Mouse (Mus musculus) MEL (cell line): ENCODE results near the gene H2al2a.

ENCODE experiments used
- CHD1 ChIP-seq: IDR thresholded peaks from 2 replicates; pipeline ENCODE4 v1.6.1; 2012; ENCODE audit warnings: low read depth, mild to moderate bottlenecking, inconsistent platforms, low read length, improper control_type of control experiment
- CTCF ChIP-seq, 3 experiments: IDR thresholded peaks in 2 of 3; conservative IDR thresholded peaks in 1 of 3; 2 replicates each; pipeline ENCODE4 v1.5.1; 2011 to 2012; ENCODE audit warnings: low read length in 3 of 3, low read depth in 2 of 3, mild to moderate bottlenecking in 2 of 3, improper control_type of control experiment in 1 of 3, inconsistent platforms in 1 of 3, mixed read lengths in 1 of 3, moderate library complexity in 1 of 3; ENCODE audit not compliant: control insufficient read depth in 1 of 3, insufficient read depth in 1 of 3, poor library complexity in 1 of 3, severe bottlenecking in 1 of 3
- E2F4 ChIP-seq: IDR thresholded peaks from 2 replicates; pipeline ENCODE4 v1.6.1; 2011; ENCODE audit warnings: low read depth, low read length, improper control_type of control experiment, borderline replicate concordance
- EP300 ChIP-seq, 2 experiments: IDR thresholded peaks; 2 replicates each; pipeline ENCODE4 v1.6.1; 2011; ENCODE audit warnings: improper control_type of control experiment in 2 of 2, low read length in 2 of 2, low read depth in 1 of 2, mild to moderate bottlenecking in 1 of 2
- GABPA ChIP-seq: IDR thresholded peaks from 2 replicates; pipeline ENCODE4 v1.6.1; 2012; ENCODE audit warnings: low read depth, mild to moderate bottlenecking, inconsistent platforms, low read length, improper control_type of control experiment, moderate library complexity
- MAX ChIP-seq: IDR thresholded peaks from 2 replicates; pipeline ENCODE4 v1.6.1; 2011; ENCODE audit warnings: low read length, improper control_type of control experiment
- MEF2A ChIP-seq: IDR thresholded peaks from 2 replicates; pipeline ENCODE4 v1.6.1; 2014; ENCODE audit warnings: low read depth, mild to moderate bottlenecking, inconsistent platforms, low read length, improper control_type of control experiment; ENCODE audit not compliant: poor library complexity, insufficient replicate concordance, severe bottlenecking; ENCODE audit errors: extremely low read depth
- MYC ChIP-seq: IDR thresholded peaks from 2 replicates; pipeline ENCODE4 v1.6.1; 2011; ENCODE audit warnings: low read depth, mild to moderate bottlenecking, low read length, improper control_type of control experiment, moderate library complexity
- POLR2A ChIP-seq, 2 experiments: IDR thresholded peaks; 2 replicates each; pipeline ENCODE4 v1.6.1; 2011 to 2012; ENCODE audit warnings: low read length in 2 of 2, mild to moderate bottlenecking in 2 of 2, control low read depth in 1 of 2, improper control_type of control experiment in 1 of 2, low read depth in 1 of 2, moderate library complexity in 1 of 2; ENCODE audit not compliant: control insufficient read depth in 1 of 2, insufficient read depth in 1 of 2, poor library complexity in 1 of 2
- POLR2AphosphoS2 ChIP-seq: IDR thresholded peaks from 2 replicates; pipeline ENCODE4 v1.6.1; 2011; ENCODE audit warnings: low read length, improper control_type of control experiment
- TBP ChIP-seq: IDR thresholded peaks from 2 replicates; pipeline ENCODE4 v1.8.0; 2011; ENCODE audit warnings: low read depth, low read length, improper control_type of control experiment
- USF1 ChIP-seq: IDR thresholded peaks from 2 replicates; pipeline ENCODE4 v1.6.1; 2014; ENCODE audit warnings: low read depth, mild to moderate bottlenecking, inconsistent platforms, low read length, improper control_type of control experiment, moderate library complexity

- TF ChIP-seq CTCF (IDR thresholded peaks at IDR 0.05 in 2 of 3, conservative IDR thresholded peaks at IDR 0.05 in 1 of 3; ENCODE audit: control insufficient read depth in 1 of 3, insufficient read depth in 1 of 3, low read depth in 2 of 3, low read length in 3 of 3, poor library complexity in 1 of 3, severe bottlenecking in 1 of 3) (no peak), USF1 (no peak), MEF2A (no peak), MAX (no peak), TBP (no peak), CHD1 (no peak), POLR2A (IDR thresholded peaks at IDR 0.05; ENCODE audit: control insufficient read depth in 1 of 2, insufficient read depth in 1 of 2, low read depth in 1 of 2, low read length in 2 of 2, poor library complexity in 1 of 2) (no peak), POLR2AphosphoS2 (no peak), EP300 (IDR thresholded peaks at IDR 0.05; ENCODE audit: low read depth in 1 of 2, low read length in 2 of 2) (no peak), GABPA (no peak), MYC (no peak), E2F4 (no peak)
Measured at GRCm38 (mm10) chr2:17973868-17974440, 22.8 kb downstream of the H2al2a start.
